Mouse (Mus musculus) liver, embryonic 14.5 days (tissue): ENCODE measurements around the gene Plrg1. TPM values are rescaled to one million over a fixed set of nuclear protein-coding genes. Genes with fewer than 3 reads are reported as not detected.

ENCODE experiments used
- ATAC-seq: fragments of 200-750 bp; cut with Nextera tagmentation; 2 replicates; pipeline ENCODE4 v1.8.0; 2017; ENCODE audit warnings: moderate number of reproducible peaks, mild to moderate bottlenecking, moderate library complexity; ENCODE audit not compliant: insufficient read depth
- DNase-seq, 3 experiments: peaks; one replicate each; pipeline ENCODE4 v3.0.0-alpha.2; 2012 to 2013; ENCODE audit warnings: low read depth in 3 of 3, low spot score in 3 of 3
- H3K27ac ChIP-seq: fragments of 300-500 bp; sonication (generic); 2 replicates; pipeline ENCODE4 v1.5.1; 2014; ENCODE audit warnings: moderate library complexity, mild to moderate bottlenecking, control low read depth, inconsistent platforms
- H3K27me3 ChIP-seq: fragments of 300-500 bp; sonication (generic); 2 replicates; pipeline ENCODE4 v1.6.1; 2014; ENCODE audit warnings: mild to moderate bottlenecking, low read length, moderate library complexity; ENCODE audit not compliant: control insufficient read depth, insufficient read depth
- H3K36me3 ChIP-seq: fragments of 300-500 bp; sonication (generic); replicated peaks from 2 replicates; pipeline ENCODE4 v1.6.1; 2014; ENCODE audit warnings: low read depth; ENCODE audit not compliant: control insufficient read depth, insufficient read depth
- H3K4me1 ChIP-seq, 2 experiments: fragments of 200-500 bp in 1 of 2; fragments of 300-500 bp in 1 of 2; sonication (generic) in 1 of 2; replicated peaks; 2 replicates each; pipeline ENCODE4 v1.6.1; 2012 to 2014; ENCODE audit warnings: antibody characterized with exemption in 1 of 2, inconsistent platforms in 1 of 2, low read length in 1 of 2; ENCODE audit not compliant: control insufficient read depth in 2 of 2, insufficient read depth in 2 of 2
- H3K4me2 ChIP-seq: fragments of 300-500 bp; sonication (generic); 2 replicates; pipeline ENCODE4 v1.6.1; 2014; ENCODE audit warnings: low read depth, mild to moderate bottlenecking, control low read depth, moderate library complexity
- H3K4me3 ChIP-seq, 2 experiments: fragments of 200-500 bp in 1 of 2; fragments of 300-500 bp in 1 of 2; sonication (generic) in 1 of 2; 2 replicates each; pipeline ENCODE4 v1.5.1; 2012 to 2014; ENCODE audit warnings: low read depth in 2 of 2, low read length in 2 of 2, mild to moderate bottlenecking in 2 of 2, control low read depth in 1 of 2, inconsistent platforms in 1 of 2, moderate library complexity in 1 of 2; ENCODE audit not compliant: insufficient read depth in 1 of 2
- H3K9ac ChIP-seq: fragments of 300-500 bp; sonication (generic); replicated peaks from 2 replicates; pipeline ENCODE4 v1.6.1; 2014; ENCODE audit warnings: mild to moderate bottlenecking, control low read depth, moderate library complexity
- H3K9me3 ChIP-seq: fragments of 300-500 bp; sonication (generic); 2 replicates; pipeline ENCODE4 v1.6.1; 2016; ENCODE audit warnings: low read length, mixed read lengths; ENCODE audit not compliant: control insufficient read depth
- CTCF ChIP-seq: IDR thresholded peaks from 2 replicates; pipeline ENCODE4 v1.5.1; 2016; ENCODE audit warnings: antibody characterized with exemption, low read depth, control low read depth
- EP300 ChIP-seq: IDR thresholded peaks from 2 replicates; pipeline ENCODE4 v1.6.1; 2016; ENCODE audit warnings: antibody characterized with exemption, low read depth
- WGBS: fragments of 180-500 bp; shearing (Covaris S2); extraction: QIAGEN DNeasy Blood & Tissue Kit; methylation state at CpG from one replicate; pipeline ENCODE4 v1.1.7; 2014; ENCODE audit not compliant: insufficient replicate concordance; 5-methylcytosine and 5-hydroxymethylcytosine counted together
- polyA plus RNA-seq, 2 experiments: library from polyadenylated mRNA; depleted of rRNA in 1 of 2; stranded (reverse) in 1 of 2; unstranded in 1 of 2; fragments of >200 nt; fragmentation: Nextera tagmentation in 1 of 2; extraction: Ambion mirVana in 1 of 2; gene quantifications; 2 replicates each; pipeline versions ENCODE4 v1.2.1 to v1.2.3; 2012 to 2014

Gene Plrg1
- polyA plus RNA-seq, 2 experiments, result 34.9 to 52.7 TPM

DNA sequence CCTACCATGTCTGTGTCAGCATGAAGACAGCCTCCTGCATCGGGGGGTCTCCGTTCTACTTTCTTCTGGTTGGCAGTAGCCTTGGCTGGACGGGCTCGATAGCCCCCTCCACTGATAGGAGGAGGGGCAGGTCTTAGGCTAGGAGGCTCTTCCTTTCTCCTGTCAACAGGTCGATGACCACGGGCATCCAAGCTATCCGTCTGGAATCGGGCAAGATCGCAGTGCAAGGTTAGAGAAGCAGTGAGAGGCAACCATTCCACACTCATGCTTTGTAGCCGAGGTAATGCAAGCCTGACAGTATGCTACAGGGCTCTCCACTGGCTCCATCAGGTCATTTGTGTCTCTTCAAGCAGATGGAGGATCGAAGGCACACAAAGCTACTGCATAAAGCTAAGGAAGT, 8.7 kb upstream of the Plrg1 start:
- Histone ChIP-seq H3K27me3 (no peaks in the 10 kb centered on the region), H3K27ac (no peak overlapping the region), H3K9me3 (no peaks in the 10 kb centered on the region), H3K36me3 (no peaks in the 10 kb centered on the region), H3K9ac (no peak overlapping the region), H3K4me1 (no peaks in the 10 kb centered on the region; a peak in 1 of 4 replicates), H3K4me3 (no peak overlapping the region), H3K4me2 (peak overlapping the region; percentile 18; the same call in 1 of the 2 replicates)
- no peak for TF ChIP-seq CTCF
- no peak for TF ChIP-seq EP300
- ATAC-seq (no peak), DNase-seq (no peak)
- WGBS, result 63% methylated on average over 11 of the region's 11 CpGs

- peak within 1 kb of the TSS; percentile 44 to 61 for H3K4me3 ChIP-seq
- peak in 1 of 3 experiments; percentile 29 for DNase-seq
- 68% methylated on average over 8 of the region's 8 CpGs for WGBS
Observed at GRCm38 (mm10) chr3:83049680-83050079, 5.6 kb upstream of the Plrg1 start, which contains the start of gene Fgb. Fgb (minus strand) TSS chr3:83049863.

GRCm38 (mm10) chr3:83050661-83051060, 4.7 kb upstream of the Plrg1 start:
- DNase-seq (no peak), ATAC-seq (no peak)
- TF ChIP-seq CTCF (no peak), EP300 (no peak)
- H3K4me3 ChIP-seq, result no peak overlapping the region
- no peaks in the 10 kb centered on the region for H3K36me3 ChIP-seq
- H3K9ac ChIP-seq, result no peak overlapping the region
- H3K4me2 ChIP-seq, result no peak overlapping the region
- H3K27ac ChIP-seq, result no peak overlapping the region
- H3K9me3 ChIP-seq, result no peaks in the 10 kb centered on the region
- WGBS, result 69% methylated on average over 5 of the region's 5 CpGs
- H3K27me3 ChIP-seq, result no peaks in the 10 kb centered on the region
- H3K4me1 ChIP-seq, result peaks cover 2 to 11% of the 10 kb centered on the region in 2 experiments; a peak in 3 of 4 replicates

More at GRCm38 (mm10) chr3:83049680-83050079, 5.6 kb upstream of the Plrg1 start, which contains the start of gene Fgb:
- Histone ChIP-seq H3K4me2 (no peak within 1 kb of the TSS), H3K27me3 (no peaks in the 10 kb centered on the region), H3K9me3 (no peaks in the 10 kb centered on the region), H3K9ac (no peak within 1 kb of the TSS), H3K4me1 (peaks cover 2 to 11% of the 10 kb centered on the region in 2 experiments; a peak in 3 of 4 replicates), H3K27ac (no peak within 1 kb of the TSS), H3K36me3 (no peaks in the 10 kb centered on the region)
- TF ChIP-seq EP300, result no peak
- TF ChIP-seq CTCF, result no peak
- peak; percentile 32; the same call in 1 of the 2 replicates for ATAC-seq

GRCm38 (mm10) chr3:83052102-83052501, 3.2 kb upstream of the Plrg1 start:
- no peaks in the 10 kb centered on the region for H3K9me3 ChIP-seq
- peaks cover 10 to 20% of the 10 kb centered on the region in 2 experiments for H3K4me1 ChIP-seq
- H3K36me3 ChIP-seq, result no peaks in the 10 kb centered on the region; the same call in 1 of the 2 replicates
- H3K4me2 ChIP-seq, result no peak overlapping the region
- H3K27ac ChIP-seq, result no peak overlapping the region
- DNase-seq (no peak), ATAC-seq (no peak)
- no peak overlapping the region for H3K9ac ChIP-seq
- H3K27me3 ChIP-seq, result no peaks in the 10 kb centered on the region
- H3K4me3 ChIP-seq, result no peak overlapping the region
- 57% methylated on average over 5 of the region's 5 CpGs for WGBS
- TF ChIP-seq EP300, result no peak
- no peak for TF ChIP-seq CTCF

GRCm38 (mm10) chr3:83053126-83053525, 2.2 kb upstream of the Plrg1 start:
- Histone ChIP-seq H3K27me3 (no peaks in the 10 kb centered on the region), H3K9ac (no peak overlapping the region), H3K9me3 (no peaks in the 10 kb centered on the region), H3K4me2 (no peak overlapping the region), H3K4me1 (peaks cover 10 to 20% of the 10 kb centered on the region in 2 experiments), H3K27ac (no peak overlapping the region), H3K4me3 (no peak overlapping the region), H3K36me3 (peaks cover 3% of the 10 kb centered on the region)
- 55% methylated on average over 7 of the region's 7 CpGs for WGBS
- DNase-seq, result no peak
- TF ChIP-seq CTCF (no peak), EP300 (no peak)
- no peak for ATAC-seq
